Mouse (Mus musculus): ENCODE results near the gene Enpp4. TPM values are rescaled to one million over a fixed set of nuclear protein-coding genes. Genes with fewer than 3 reads are reported as not detected.
A peak's percentile ranks its signal among the peaks of the same experiment; 100 is the strongest.

The Enpp4 gene
- total RNA-seq, 2 experiments from 2014 or later, result 13.2 to 14.6 TPM

DNA sequence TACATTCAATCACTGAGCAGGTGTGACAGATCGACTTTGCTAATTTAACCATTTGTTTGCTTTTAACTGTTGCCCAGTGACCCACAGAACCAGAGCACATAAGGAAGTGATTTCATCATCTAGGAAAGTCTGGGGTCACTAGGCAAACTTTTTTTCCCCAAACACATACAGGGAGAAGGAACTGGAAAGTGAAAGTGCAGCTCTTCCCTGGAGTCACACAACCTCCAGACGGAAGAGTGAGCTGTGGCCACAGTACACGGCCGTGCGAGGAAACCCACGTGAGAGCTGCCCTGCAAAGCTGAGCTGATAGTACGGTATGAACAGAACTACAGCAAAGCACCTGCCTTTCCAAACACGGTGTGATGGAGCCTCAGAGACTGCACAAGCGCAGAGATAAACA lies 4.7 kb downstream of the Enpp4 start:
- DNase-seq (ENCODE audit: low spot score in 2 of 2), result no peak
- intact Hi-C loops (cut with DNase I), result no loop called here

DNA sequence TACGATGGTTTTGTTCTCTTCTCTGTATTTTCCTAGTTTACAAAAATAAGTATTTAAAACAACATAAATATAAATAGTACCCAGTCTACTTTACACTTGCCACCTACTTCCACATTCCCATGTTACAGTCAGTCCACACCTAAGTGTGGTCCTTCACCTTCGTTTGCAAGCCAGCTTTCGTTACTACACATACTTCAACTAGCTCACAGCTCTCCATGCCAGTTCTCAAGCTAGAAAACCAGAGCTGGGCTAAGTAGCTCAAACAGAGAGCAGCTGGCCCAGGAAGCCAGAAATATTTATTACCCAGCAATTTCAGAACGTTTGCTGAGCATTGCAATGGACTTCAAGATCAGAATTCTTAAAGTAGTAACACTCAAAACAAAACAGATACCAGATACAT lies 5.1 kb downstream of the Enpp4 start:
- intact Hi-C loops (cut with DNase I), result no loop called here

DNA sequence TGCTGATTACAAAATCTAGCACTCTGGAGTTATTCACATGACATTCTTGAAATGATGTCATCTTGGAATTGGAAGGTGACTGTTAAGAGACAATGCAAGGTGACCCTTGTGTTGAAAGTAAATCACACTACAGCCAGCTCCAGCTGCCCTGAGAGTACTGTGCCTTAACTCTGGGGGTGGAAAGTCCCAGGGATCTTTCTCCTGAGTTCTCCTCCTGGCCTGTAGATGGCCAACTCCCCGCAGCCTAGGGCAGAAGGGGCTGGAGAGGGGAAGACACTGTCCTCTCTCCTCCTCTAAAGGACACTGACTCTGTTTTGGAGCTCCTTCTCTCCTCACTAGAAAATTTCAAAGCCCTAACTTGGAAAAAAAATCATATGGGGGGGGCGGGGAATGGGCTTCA lies 14.1 kb downstream of the Enpp4 start:
- DNase-seq (ENCODE audit: low spot score in 2 of 2), result no peak
- intact Hi-C loops (cut with DNase I), result no loop called here

More for the DNA sequence above, 5.1 kb downstream of the Enpp4 start:
- no peak for DNase-seq (ENCODE audit: low spot score in 2 of 2)

DNA sequence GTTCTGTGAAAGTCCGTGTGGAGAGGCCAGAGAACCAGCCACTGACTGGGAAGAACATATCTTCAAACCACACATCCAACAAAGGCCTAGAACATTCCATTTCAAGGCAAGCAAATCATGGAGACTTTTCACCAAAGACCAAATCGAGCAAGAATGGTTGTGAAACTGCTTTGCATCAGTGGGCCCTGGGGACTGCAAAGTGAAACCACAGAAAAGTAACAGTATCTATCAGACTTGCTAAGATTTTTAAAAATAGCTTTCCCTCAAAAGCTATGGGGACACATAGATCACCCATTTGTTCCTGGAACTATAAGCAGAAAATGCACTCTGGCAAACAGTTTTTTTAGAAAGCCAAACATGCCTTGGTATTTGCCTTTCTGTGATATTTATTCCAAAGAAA lies 14.7 kb downstream of the Enpp4 start:
- no peak for DNase-seq (ENCODE audit: low spot score in 2 of 2)
- intact Hi-C loops (cut with DNase I), result no loop called here

DNA sequence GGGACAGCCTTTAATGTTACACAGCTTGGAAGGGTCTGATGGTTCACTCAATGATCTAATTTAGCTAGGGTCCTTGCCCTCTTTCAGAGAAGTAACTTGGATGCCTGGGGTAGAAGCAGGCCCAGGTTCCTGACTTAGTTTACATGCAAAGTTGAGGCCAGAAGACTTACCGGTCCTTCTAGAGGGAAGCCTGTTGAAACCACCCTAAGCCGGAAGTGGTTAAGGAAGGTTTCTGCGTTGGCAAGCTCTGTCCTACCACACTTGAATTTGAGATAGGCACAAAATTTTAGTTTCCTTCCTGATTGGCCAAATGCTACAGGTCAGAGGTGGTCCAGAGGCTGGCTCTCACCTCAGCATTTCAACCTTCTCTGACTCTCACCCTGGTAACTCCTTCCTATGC lies 17.4 kb downstream of the Enpp4 start:
- intact Hi-C loops (cut with DNase I), result no loop called here

DNA sequence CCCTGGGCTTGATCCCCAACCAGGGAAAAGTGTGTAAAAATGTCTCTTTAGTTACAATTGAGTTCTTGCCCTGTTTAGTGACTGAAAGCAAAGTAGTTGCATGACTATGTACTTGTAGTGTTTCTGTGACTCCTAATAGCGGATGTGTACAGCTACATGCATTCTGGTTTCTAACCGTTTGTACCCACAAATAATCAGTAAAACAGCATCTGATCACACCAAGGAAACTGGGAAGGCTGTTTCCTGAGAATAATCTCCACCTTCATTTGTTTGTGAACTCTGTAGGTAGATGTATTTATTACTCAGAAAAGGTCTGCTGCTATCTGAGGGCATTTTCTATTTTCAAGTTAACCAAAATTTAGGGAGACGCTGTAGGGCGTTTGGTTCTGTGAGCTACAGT lies 22.5 kb downstream of the Enpp4 start:
- intact Hi-C loops (cut with DNase I), result no loop called here
- no peak for DNase-seq (ENCODE audit: low spot score in 2 of 2)

More for the DNA sequence above, 17.4 kb downstream of the Enpp4 start:
- DNase-seq (ENCODE audit: low spot score in 2 of 2), result no peak

DNA sequence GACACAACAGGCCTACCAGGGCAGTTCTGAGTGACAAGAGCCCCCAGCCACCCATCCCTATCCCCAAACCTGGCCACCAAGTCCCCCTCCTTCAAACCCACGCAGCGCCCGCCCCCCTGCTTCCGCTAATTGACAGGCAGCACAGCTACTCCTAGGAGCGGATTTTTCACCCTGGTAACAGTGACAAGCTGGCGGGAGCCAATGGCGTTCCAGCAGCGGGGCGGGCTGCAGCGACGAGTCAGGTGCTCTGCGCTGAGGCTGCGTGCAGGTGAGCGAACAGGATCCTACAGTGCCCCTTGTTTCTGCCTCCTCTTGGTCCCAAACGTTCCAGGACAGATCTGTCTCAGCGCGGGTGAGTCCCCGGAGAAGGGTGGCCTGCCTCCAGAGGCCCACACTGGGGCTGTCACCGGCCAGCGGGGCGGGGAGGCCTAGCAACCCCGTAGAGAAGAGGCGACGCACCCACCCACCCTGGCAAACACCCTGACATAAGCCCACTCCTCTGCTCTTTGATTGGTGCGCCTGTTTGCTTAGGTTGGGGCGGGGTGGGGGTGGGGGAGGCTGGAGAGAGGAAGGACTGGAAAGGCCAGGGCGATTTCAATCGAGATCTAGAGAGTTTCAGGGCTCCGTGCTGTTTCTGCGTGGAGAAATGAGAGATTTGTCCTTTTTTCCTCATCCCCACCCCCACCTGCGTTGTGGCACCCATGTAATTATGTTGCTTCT lies 26.8 kb downstream of the Enpp4 start, which contains the start of gene Enpp5:
Gene Enpp5, plus strand, starts transcription at position 183 of the 720 bp plus-strand sequence.
- intact Hi-C loops (cut with DNase I), result no loop called here
- peak; percentile 90 for DNase-seq (ENCODE audit: low spot score in 2 of 2)

DNA sequence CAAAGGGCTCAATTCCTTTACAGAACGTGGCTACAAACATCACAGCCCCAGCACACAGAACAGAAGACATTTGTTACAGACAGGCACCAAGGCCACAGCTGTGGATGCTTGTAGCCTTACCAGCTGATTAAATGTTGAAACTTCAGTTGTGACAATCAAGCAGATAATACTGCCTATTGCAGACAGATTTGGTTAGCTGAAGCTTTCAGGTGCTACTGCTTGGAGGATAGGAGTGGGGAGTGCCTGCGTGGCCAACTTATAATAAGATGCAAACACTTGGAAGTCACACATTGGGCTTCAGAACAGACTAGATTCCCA lies 27.8 kb downstream of the Enpp4 start:
- no peak for DNase-seq (ENCODE audit: low spot score in 2 of 2)
- intact Hi-C loops (cut with DNase I), result no loop called here

DNA sequence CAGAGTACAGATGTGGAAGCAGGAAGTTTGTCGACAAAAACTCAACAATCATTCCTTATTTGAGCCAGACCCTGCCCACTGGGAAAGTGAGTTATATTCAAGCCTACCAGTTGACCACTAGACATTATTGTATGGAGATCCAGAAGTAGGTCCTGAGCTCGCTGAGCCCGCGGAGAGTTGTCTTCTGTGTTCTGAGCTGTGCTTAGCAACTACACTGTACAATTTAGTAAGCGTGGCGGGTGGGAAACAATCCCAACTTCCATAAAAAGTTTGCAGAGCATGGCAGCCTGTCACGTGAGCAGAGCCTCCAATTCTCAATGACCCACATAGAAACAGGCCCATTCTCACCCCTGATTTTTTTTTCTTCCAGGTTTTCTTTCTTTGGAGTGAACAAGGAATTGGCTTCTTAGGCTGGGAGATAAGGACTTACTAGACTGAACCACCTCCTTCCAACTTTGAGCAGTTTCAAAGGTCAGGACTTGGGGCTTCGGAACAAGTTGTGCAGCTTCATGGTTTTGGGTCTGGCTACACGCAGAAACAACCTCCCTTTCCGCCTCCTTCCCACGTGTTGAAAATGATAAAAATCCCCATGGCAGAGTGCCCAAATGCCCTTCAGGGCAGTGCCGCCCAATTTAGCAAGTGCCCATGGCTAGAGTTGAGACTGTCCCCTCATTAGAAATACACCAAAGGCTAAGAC lies 28.3 kb downstream of the Enpp4 start:
- DNase-seq (ENCODE audit: low spot score in 2 of 2), result no peak
- intact Hi-C loops (cut with DNase I), result no loop called here

DNA sequence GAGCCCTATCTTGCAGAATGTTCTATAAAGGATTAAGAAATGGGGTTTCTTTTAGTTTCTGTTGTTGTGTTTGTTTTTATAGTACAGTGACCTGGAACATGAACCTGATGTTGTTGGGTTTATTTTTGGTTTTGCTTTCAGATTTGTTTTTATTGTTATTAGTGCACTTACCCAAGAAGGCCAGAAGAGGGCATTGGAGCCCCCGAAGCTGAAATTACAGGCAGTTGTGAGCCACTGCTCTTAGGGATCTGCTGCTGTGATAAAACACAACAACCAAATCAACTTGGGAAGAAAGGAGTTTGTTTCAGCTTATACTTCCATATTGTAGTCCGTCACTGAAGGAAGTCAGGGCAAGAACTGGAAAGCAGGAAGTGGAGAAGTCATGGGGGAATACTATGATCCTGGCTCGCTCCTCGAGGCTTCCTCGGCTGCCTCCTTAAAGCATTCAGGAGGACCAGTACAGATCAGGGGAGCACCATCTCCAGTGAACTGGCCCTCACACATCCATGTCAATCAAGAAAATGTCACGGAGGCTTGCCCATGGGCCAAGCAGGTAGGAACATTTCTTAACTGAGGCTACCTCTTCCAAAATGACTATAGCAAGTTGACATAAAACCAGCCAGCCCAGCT lies 29.4 kb downstream of the Enpp4 start:
- DNase-seq (ENCODE audit: low spot score in 2 of 2), result no peak
- intact Hi-C loops (cut with DNase I), result loop anchor here (1.0 kb wide), 1 partner anchor 54 kb away; no protein-coding TSS in a partner anchor

DNA sequence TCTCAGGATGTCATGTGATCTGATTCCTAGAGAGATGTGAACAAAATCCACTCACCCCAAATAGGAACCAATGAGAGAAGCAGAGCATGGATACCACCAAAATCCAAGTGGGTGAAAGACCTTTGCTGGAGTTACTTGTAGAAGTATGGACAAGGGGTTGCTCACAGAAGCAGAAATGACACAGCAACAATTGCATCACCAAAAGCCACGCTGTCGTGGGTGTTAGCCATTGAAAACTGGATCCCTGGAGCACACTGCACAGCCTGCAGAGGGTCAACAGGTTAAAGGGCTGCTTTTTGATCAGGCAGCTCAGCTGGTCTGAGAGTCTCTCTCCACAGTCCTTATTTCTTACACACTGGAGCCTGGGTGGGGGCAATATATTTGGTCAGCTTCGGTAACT lies 30.0 kb downstream of the Enpp4 start:
- intact Hi-C loops (cut with DNase I), result no loop called here
- no peak for DNase-seq (ENCODE audit: low spot score in 2 of 2)

DNA sequence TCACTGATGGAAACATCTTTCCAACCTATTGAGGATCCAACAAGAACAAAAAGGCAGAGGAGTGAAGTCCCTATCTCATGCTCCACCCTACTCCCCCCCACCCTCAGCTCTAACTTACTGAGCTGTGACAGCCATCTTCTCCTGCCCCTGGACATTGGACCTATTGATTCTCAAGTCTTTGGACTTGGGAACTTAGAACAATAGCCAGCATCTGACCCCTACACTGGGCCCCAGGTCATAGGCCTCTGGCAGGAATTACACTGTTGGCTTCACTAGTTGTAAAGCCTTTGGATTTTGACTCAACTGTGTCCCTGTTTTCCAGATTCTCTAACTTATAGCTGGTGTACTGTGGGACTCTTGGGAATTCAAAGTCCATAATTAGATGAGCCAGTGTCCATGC lies 33.9 kb downstream of the Enpp4 start:
- DNase-seq (ENCODE audit: low spot score in 2 of 2), result no peak
- intact Hi-C loops (cut with DNase I), result no loop called here

DNA sequence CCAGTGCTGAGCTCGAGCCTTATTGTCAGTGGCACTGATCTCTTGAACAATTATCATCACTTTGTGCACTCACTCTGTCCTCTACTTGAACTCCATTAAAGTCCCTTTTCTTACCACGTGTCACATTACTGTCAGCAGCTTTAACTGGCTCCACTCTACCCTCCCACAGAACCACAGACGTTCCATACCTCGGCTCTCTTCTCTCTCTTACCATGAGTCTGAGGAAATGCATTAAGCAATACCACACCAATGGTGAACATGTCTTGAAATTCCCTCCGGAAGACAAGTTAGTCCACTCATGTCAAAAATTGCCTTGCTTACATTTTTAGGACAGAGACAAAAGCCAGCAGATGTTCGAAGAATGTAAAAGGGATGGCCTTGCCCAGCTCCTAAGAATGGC lies 36.7 kb downstream of the Enpp4 start:
- no peak for DNase-seq (ENCODE audit: low spot score in 2 of 2)
- intact Hi-C loops (cut with DNase I), result no loop called here

DNA sequence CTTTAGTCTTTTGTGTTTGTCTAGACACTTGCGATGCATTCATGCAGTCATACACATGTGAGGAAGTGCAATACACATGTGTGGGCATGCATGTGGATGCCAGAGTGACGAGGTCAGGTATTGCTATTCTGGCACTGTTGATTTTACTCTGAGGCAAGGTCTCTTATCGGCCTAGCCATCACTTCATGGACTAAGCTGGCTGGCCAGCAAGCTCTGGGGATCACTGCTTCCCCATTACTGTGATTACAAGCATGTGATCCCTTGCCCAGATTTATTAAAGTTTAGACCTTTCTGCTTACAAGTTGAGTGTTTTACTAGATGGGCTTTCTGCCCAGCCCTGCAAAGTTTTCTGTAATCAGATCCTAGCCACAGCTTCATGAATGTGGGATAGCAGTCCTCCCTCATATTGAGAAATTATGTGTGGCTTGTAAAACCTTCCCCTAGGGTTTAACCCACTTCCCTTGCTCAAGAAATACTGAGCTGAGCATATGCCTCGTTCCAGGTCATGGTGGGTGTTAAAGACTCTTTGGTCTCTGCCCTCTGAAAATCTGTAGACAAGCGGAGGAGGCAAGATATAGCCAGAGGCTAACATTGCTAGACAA lies 44.2 kb downstream of the Enpp4 start:
- intact Hi-C loops (cut with DNase I), result no loop called here

DNA sequence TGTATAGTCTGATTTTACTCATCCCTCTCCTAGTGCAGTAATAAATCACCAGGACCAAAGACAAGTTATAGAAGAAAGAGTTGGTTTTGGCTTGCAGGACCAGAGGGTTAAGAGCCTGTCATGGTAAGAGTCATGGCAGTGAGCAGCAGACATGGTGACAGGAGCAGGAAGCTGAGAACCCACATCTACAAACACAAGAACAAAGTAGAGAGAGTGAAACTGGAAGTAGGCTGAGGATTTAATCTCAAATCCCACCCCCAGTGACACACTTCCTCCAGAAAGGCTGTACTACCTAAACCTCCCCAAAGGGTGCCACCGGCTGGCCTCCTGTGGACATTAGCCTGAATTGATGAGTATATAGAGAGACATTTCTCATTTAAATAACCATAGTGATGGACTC lies 44.8 kb downstream of the Enpp4 start:
- intact Hi-C loops (cut with DNase I), result no loop called here
- no peak for DNase-seq (ENCODE audit: low spot score in 2 of 2)

More for the DNA sequence above, 44.2 kb downstream of the Enpp4 start:
- no peak for DNase-seq (ENCODE audit: low spot score in 2 of 2)

DNA sequence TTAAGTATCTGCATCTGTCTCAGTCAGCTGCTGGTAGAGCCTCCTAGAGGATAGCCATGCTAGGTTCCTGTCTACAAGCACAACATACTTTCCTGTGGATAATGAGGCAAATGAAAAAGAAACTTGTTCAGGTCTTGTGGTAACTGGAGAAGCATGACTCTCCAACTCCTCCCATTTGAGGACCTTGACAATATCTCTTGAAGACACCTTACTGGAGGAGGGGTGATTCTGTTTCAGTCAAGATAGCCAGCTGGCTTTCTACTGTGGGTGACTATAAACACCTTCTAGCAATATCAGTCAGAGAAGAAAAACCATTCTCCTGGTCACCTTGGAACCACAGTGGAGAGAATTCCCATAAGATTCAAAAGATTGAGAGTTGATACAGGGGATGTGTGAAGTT lies 47.5 kb downstream of the Enpp4 start:
- intact Hi-C loops (cut with DNase I), result no loop called here
- DNase-seq (ENCODE audit: low spot score in 2 of 2), result no peak

DNA sequence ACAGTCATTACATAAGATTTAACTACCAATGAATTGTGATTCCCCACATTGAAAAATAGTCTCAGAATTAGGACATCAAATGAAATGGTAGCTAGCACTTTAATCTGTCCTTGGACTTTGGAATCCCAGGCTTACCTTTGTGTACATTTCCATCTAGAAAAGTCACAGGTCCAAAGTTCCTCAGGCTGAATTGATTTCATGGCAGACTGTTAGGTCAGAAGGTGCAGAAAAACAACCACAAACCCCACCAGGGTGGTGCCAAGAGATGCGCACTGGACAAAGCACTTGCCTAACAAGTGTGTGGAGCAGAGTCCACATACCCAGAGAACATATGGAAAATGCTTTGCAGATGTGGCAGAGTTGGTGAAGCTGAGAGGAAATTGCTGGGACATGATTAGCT lies 48.5 kb downstream of the Enpp4 start:
- intact Hi-C loops (cut with DNase I), result no loop called here
- no peak for DNase-seq (ENCODE audit: low spot score in 2 of 2)

DNA sequence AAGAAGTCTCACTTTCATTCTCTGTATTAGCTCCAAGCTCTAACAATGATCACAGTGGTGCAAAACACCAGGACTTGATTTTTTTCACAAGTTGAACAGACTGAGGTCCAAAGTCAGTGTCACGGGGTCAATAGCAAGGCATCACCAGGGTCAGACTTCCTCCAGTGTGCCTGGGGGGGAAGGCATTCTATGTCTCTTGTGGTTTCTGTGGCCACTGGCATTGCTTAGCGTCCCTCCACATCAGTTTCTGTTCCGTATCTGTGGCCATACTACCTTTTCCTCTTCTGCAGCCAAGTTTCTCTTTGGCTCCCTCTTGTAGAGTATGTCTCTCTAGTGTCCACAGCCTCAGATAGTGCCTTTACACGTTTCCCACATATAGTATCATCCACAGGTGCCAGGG lies 52.2 kb downstream of the Enpp4 start:
- no peak for DNase-seq (ENCODE audit: low spot score in 2 of 2)
- intact Hi-C loops (cut with DNase I), result no loop called here

All from left cerebral cortex, postnatal 36 days (tissue).